Mouse (Mus musculus) G1E (cell line): ENCODE results near the gene Taldo1. TPM values are rescaled to one million over a fixed set of nuclear protein-coding genes. Genes with fewer than 3 reads are reported as not detected.
A peak's percentile ranks its signal among the peaks of the same experiment; 100 is the strongest.
"Not testable (repeated sequence)": the region's sequence is repeated elsewhere in the genome, so short reads cannot be mapped to it uniquely, and the experiment has no call there.

Experiments
- ATAC-seq: 2 replicates; pipeline ENCODE4 v1.8.0; 2016; ENCODE audit warnings: mild to moderate bottlenecking; ENCODE audit not compliant: insufficient number of reproducible peaks, poor library complexity, low FRiP score, severe bottlenecking; ENCODE audit errors: extremely low read depth
- DNase-seq: peaks from one replicate; pipeline ENCODE4 v3.0.0; 2012; ENCODE audit warnings: low spot score
- H3K27me3 ChIP-seq: 2 replicates; pipeline ENCODE4 v1.6.1; 2012; ENCODE audit warnings: mild to moderate bottlenecking, low read length, inconsistent platforms; ENCODE audit not compliant: insufficient read depth
- H3K36me3 ChIP-seq: replicated peaks from 2 replicates; pipeline ENCODE3; 2012; ENCODE audit warnings: mild to moderate bottlenecking, inconsistent platforms
- H3K4me1 ChIP-seq: 2 replicates; pipeline ENCODE4 v1.6.1; 2012; ENCODE audit warnings: low read depth, low read length, inconsistent platforms, mixed read lengths; ENCODE audit not compliant: insufficient read depth
- H3K4me3 ChIP-seq: 2 replicates; pipeline ENCODE4 v1.5.1; 2012; ENCODE audit warnings: low read depth, mild to moderate bottlenecking, inconsistent platforms, low read length, moderate library complexity, mixed read lengths
- H3K9me3 ChIP-seq: replicated peaks from 2 replicates; pipeline ENCODE4 v1.6.1; 2012; ENCODE audit warnings: inconsistent platforms
- CTCF ChIP-seq: IDR thresholded peaks from 2 replicates; pipeline ENCODE4 v1.5.1; 2012; ENCODE audit warnings: low read depth, low read length, inconsistent platforms, mixed read lengths
- GATA1 ChIP-seq: IDR thresholded peaks from 2 replicates; pipeline ENCODE4 v1.6.1; 2012; ENCODE audit warnings: borderline replicate concordance, low read length, inconsistent platforms, mixed read lengths
- GATA2 ChIP-seq: IDR thresholded peaks from 2 replicates; pipeline ENCODE4 v1.6.1; 2012; ENCODE audit warnings: low read depth, low read length, inconsistent platforms, borderline replicate concordance
- POLR2AphosphoS5 ChIP-seq: IDR thresholded peaks from 2 replicates; pipeline ENCODE4 v1.6.1; 2012; ENCODE audit warnings: low read depth, low read length, inconsistent platforms; ENCODE audit not compliant: insufficient replicate concordance
- TAL1 ChIP-seq: conservative IDR thresholded peaks from 2 replicates; pipeline ENCODE4 v1.6.1; 2012; ENCODE audit warnings: low read depth, low read length, inconsistent platforms, mixed read lengths
- polyA plus RNA-seq: library from polyadenylated mRNA; stranded (reverse); fragments of >175 nt; gene quantifications from 2 replicates; pipeline ENCODE4 v1.2.3, GENCODE M21; 2012
- total RNA-seq, 2 experiments: library from RNA; stranded (forward) in 1 of 2; stranded (reverse) in 1 of 2; fragments of 200-1000 nt in 1 of 2; fragments of >200 nt in 1 of 2; fragmentation: Nextera tagmentation in 1 of 2; gene quantifications; 2 replicates each; pipeline ENCODE4 v1.2.3; 2014 to 2017

Taldo1 gene
- total and polyA plus RNA-seq, 3 experiments, result 59.1 to 514 (median 336) TPM

DNA sequence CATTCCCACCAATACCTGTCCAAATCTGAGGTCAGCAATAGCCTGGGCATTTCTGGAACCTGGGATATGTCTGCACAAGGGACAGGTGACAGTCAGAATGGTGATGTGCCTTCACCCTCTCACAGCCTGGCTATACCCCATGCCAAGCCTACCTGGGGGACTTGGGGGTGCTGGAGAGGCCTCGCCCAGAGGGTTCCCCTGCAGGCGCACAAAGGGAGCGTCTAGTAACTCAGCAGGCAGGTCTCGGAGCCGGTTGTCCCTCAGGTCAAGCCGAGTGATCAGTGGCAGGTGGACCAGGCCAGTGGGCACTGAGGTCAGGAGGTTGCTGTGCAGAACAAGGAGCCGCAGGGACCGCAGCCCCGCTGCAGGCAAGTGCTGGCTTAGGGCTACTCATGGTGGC, 49.5 kb downstream of the Taldo1 start:
- TF ChIP-seq POLR2AphosphoS5 (no peak), GATA1 (no peak), TAL1 (no peak), GATA2 (no peak), CTCF (no peak)
- H3K27me3 ChIP-seq, result no peaks in the 10 kb centered on the region; the same call in 1 of the 2 replicates
- no peaks in the 10 kb centered on the region for H3K9me3 ChIP-seq
- H3K4me3 ChIP-seq, result peak overlapping the region; percentile 75; the same call in 1 of the 2 replicates
- ATAC-seq (no peak), DNase-seq (no peak)
- H3K4me1 ChIP-seq, result peaks cover 78% of the 10 kb centered on the region
- H3K36me3 ChIP-seq, result peaks cover 58% of the 10 kb centered on the region

GRCm38 (mm10) chr7:141442199-141442598, 50.2 kb downstream of the Taldo1 start:
- Histone ChIP-seq H3K36me3 (peaks cover 57% of the 10 kb centered on the region), H3K27me3 (no peaks in the 10 kb centered on the region; the same call in 1 of the 2 replicates), H3K4me3 (peak overlapping the region; percentile 75), H3K4me1 (peaks cover 75% of the 10 kb centered on the region), H3K9me3 (no peaks in the 10 kb centered on the region)
- ATAC-seq (no peak), DNase-seq (no peak)
- TF ChIP-seq TAL1, result no peak
- TF ChIP-seq POLR2AphosphoS5, result no peak
- TF ChIP-seq GATA1, result no peak
- no peak for TF ChIP-seq GATA2
- TF ChIP-seq CTCF, result no peak

GRCm38 (mm10) chr7:141443081-141443821, 51.3 kb downstream of the Taldo1 start:
- ATAC-seq (peak; percentile 22; the same call in 1 of the 2 replicates), DNase-seq (peak; percentile 82)

DNA sequence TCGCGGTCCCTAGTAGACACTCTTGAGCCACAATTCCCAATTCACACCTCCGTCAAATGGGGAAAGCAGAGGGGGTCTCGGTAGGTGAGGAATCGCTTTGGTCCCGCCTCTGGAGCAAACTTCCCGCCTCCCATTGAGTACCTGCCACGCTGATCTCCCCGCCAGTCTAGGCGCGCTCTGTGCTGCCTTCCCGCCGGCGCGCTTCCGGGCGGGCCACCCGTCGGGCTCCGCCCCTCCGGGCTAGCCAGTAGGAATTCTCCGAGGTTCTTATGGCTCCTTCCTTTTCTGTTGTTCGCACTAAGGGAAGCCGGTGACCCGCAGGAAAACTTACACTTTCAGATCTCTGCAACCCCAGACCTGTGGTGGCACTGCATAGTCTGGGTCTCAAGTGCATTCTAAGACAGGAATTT, 51.8 kb downstream of the Taldo1 start, which contains the start of gene Pidd1:
Pidd1 (minus strand) TSS at position 198 of the 410 bp plus-strand sequence.
- Histone ChIP-seq H3K4me3 (peak within 1 kb of the TSS; percentile 75), H3K4me1 (peaks cover 69% of the 10 kb centered on the region), H3K27me3 (no peaks in the 10 kb centered on the region; the same call in 1 of the 2 replicates), H3K9me3 (no peaks in the 10 kb centered on the region), H3K36me3 (peaks cover 55% of the 10 kb centered on the region)
- TF ChIP-seq GATA1 (no peak), GATA2 (no peak), POLR2AphosphoS5 (no peak), CTCF (no peak), TAL1 (no peak)
- DNase-seq (peak; percentile 88), ATAC-seq (peak; percentile 15; the same call in 1 of the 2 replicates)

More at GRCm38 (mm10) chr7:141443081-141443821, 51.3 kb downstream of the Taldo1 start:
- H3K4me3 ChIP-seq, result peak overlapping the region; percentile 75
- peak; percentile 21; the same call in 1 of the 2 replicates for TF ChIP-seq CTCF
- no peak for TF ChIP-seq GATA2
- peaks cover 55% of the 10 kb centered on the region for H3K36me3 ChIP-seq
- H3K9me3 ChIP-seq, result no peaks in the 10 kb centered on the region
- peaks cover 69% of the 10 kb centered on the region for H3K4me1 ChIP-seq
- H3K27me3 ChIP-seq, result no peaks in the 10 kb centered on the region; the same call in 1 of the 2 replicates

DNA sequence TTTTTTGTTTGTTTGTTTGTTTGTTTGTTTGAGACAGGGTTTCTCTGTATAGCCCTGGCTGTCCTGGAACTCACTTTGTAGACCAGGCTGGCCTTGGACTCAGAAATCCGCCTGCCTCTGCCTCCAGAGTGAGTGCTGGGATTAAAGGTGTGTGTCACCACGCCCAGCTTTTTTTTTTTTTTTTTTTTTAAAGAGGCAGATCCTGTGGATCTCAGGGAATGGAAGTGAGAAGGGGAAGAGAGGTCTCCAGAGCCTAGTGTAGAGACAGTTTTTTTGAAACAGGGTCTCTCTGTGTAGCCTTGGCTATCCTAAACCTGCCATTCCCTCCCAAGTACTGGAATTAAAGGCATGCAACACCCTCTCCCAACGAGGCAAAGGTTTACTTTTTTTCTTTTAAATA, 54.4 kb downstream of the Taldo1 start:
- H3K4me1 ChIP-seq, result peaks cover 68% of the 10 kb centered on the region
- not testable (repeated sequence) for ATAC-seq

DNA sequence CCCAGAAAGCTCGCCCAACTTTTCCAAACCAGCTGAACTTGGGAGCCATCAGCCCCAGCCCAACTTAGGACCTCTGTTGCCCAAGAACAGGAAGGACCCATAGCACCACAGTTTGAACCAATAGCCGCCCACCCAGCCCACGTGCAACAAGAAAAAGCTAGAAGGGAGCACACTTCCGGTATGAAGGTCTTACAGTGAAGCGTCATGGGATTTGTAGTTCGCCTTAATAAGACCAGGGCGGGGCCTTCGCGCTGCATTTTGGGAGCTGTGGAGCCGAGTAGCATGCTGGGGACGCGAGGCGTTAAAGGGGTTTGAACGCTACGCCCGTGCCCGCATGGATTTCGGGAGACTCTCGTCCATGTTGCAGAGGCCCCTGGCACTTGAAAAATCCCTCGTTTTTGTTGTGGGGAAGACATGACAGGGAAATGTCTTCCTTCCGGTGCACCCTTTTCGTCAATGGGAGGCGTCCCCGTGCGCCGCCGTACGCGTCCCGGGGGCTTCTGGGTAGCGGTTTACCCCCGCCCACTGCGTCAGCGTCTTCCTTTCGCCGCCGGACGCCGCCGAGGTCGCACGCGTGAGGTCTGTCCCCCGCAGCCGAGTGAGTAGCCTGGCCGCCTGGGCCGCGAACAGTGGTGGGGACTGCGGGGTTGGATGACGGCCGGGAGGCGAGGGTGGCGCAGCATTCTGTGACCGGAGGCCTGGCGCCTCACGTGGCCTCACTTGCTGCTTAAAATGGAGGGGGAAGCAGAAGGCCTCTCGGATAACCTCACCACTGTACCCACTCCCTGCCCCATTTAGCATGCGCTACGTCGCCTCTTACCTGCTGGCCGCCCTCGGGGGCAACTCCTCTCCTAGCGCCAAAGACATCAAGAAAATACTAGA, 55.4 kb downstream of the Taldo1 start, which contains the start of gene Rplp2:
Rplp2 (plus strand) TSS at position 261 of the 882 bp plus-strand sequence.
- peak; percentile 85 for ATAC-seq
- no peak for TF ChIP-seq CTCF
- TF ChIP-seq GATA2, result no peak
- TF ChIP-seq GATA1, result no peak
- peak; percentile 59; the same call in 1 of the 2 replicates for TF ChIP-seq POLR2AphosphoS5
- peak; percentile 92 for DNase-seq
- peaks cover 52% of the 10 kb centered on the region for H3K36me3 ChIP-seq
- peaks cover 67% of the 10 kb centered on the region for H3K4me1 ChIP-seq
- peak within 1 kb of the TSS; percentile 81 for H3K4me3 ChIP-seq
- no peaks in the 10 kb centered on the region for H3K27me3 ChIP-seq
- H3K9me3 ChIP-seq, result no peaks in the 10 kb centered on the region

More for the DNA sequence above, 54.4 kb downstream of the Taldo1 start:
- peaks cover 52% of the 10 kb centered on the region for H3K36me3 ChIP-seq
- H3K9me3 ChIP-seq, H3K4me3 ChIP-seq, H3K27me3 ChIP-seq, DNase-seq: not testable (repeated sequence)
